Mouse (Mus musculus) hindbrain, postnatal 0 days (tissue): ENCODE measurements around the gene Ncor2. TPM values are rescaled to one million over a fixed set of nuclear protein-coding genes. Genes with fewer than 3 reads are reported as not detected.

Source experiments
- ATAC-seq: fragments of 200-750 bp; cut with Nextera tagmentation; 2 replicates; pipeline ENCODE4 v1.8.0; 2017; ENCODE audit warnings: mild to moderate bottlenecking, moderate TSS enrichment, moderate library complexity
- DNase-seq: peaks from one replicate; pipeline ENCODE4 v3.0.0-alpha.2; 2015; ENCODE audit warnings: low spot score
- H3K27ac ChIP-seq: fragments of 300-500 bp; sonication (generic); 2 replicates; pipeline ENCODE4 v1.5.1; 2014; ENCODE audit warnings: mild to moderate bottlenecking
- H3K27me3 ChIP-seq: fragments of 300-500 bp; sonication (generic); 2 replicates; pipeline ENCODE4 v1.6.1; 2014; ENCODE audit warnings: low read length, mixed read lengths; ENCODE audit not compliant: insufficient read depth
- H3K36me3 ChIP-seq: fragments of 300-500 bp; sonication (generic); 2 replicates; pipeline ENCODE4 v1.6.1; 2014; ENCODE audit warnings: low read length, mixed read lengths; ENCODE audit not compliant: insufficient read depth
- H3K4me1 ChIP-seq: fragments of 300-500 bp; sonication (generic); 2 replicates; pipeline ENCODE4 v1.6.1; 2014; ENCODE audit warnings: antibody characterized with exemption, low read length, mixed read lengths; ENCODE audit not compliant: insufficient read depth
- H3K4me2 ChIP-seq: fragments of 300-500 bp; sonication (generic); 2 replicates; pipeline ENCODE4 v1.6.1; 2014; ENCODE audit warnings: low read depth, mild to moderate bottlenecking, low read length, moderate library complexity, mixed read lengths
- H3K4me3 ChIP-seq: fragments of 300-500 bp; sonication (generic); 2 replicates; pipeline ENCODE4 v1.5.1; 2014; ENCODE audit warnings: low read length
- H3K9ac ChIP-seq: fragments of 300-500 bp; sonication (generic); replicated peaks from 2 replicates; pipeline ENCODE4 v1.6.1; 2014; ENCODE audit warnings: mild to moderate bottlenecking, low read length, moderate library complexity, mixed read lengths
- H3K9me3 ChIP-seq: fragments of 300-500 bp; sonication (generic); 2 replicates; pipeline ENCODE4 v1.6.1; 2016; ENCODE audit warnings: low read length, mixed read lengths
- CTCF ChIP-seq: IDR thresholded peaks from 2 replicates; pipeline ENCODE4 v1.5.1; 2016; ENCODE audit warnings: antibody characterized with exemption, control low read depth, low read depth
- WGBS: fragments of 180-500 bp; shearing (Covaris S2); extraction: QIAGEN DNeasy Blood & Tissue Kit; methylation state at CpG from one replicate; pipeline ENCODE4 v1.1.7; 2014; 5-methylcytosine and 5-hydroxymethylcytosine counted together
- polyA plus RNA-seq: library from polyadenylated mRNA; unstranded; fragments of >200 nt; fragmentation: Nextera tagmentation; extraction: Ambion mirVana; gene quantifications from 2 replicates; pipeline ENCODE4 v1.2.1, GENCODE M21; 2015
- total RNA-seq: library from RNA; depleted of rRNA; stranded (reverse); fragments of >200 nt; gene quantifications from 2 replicates; pipeline ENCODE4 v1.2.3, GENCODE M21; 2014

The Ncor2 gene
- total and polyA plus RNA-seq, 2 experiments from 2014 or later = 22.7 to 35.4 TPM

GRCm38 (mm10) chr5:125141916-125142315 is 37.1 kb downstream of the Ncor2 start:
- Histone ChIP-seq H3K27me3 (no peaks in the 10 kb centered on the region), H3K4me2 (peak overlapping the region; percentile 54; the same call in 1 of the 2 replicates), H3K9me3 (no peaks in the 10 kb centered on the region), H3K9ac (no peak overlapping the region; the same call in 1 of the 2 replicates), H3K36me3 (no peaks in the 10 kb centered on the region), H3K4me3 (no peak overlapping the region), H3K4me1 (peaks cover 42% of the 10 kb centered on the region), H3K27ac (peak overlapping the region; percentile 92)
- no peak for ATAC-seq
- TF ChIP-seq CTCF = peak; percentile 53; the same call in 1 of the 2 replicates
- no peak for DNase-seq
- WGBS = 30% methylated on average over 5 of the region's 5 CpGs

- TF ChIP-seq CTCF = no peak
- WGBS = 14% methylated on average over 7 of the region's 7 CpGs
- H3K4me1 ChIP-seq = peaks cover 46% of the 10 kb centered on the region
- no peaks in the 10 kb centered on the region for H3K27me3 ChIP-seq
- H3K4me3 ChIP-seq = no peak overlapping the region
- ATAC-seq (peak; percentile 72), DNase-seq (no peak)
- H3K4me2 ChIP-seq = peak overlapping the region; percentile 54
- H3K9me3 ChIP-seq = no peaks in the 10 kb centered on the region
- H3K9ac ChIP-seq = peak overlapping the region; percentile 35; the same call in 1 of the 2 replicates
- peak overlapping the region; percentile 92 for H3K27ac ChIP-seq
- H3K36me3 ChIP-seq = no peaks in the 10 kb centered on the region
Observed at GRCm38 (mm10) chr5:125141525-125141880, 37.5 kb downstream of the Ncor2 start.

- H3K4me2 ChIP-seq = peak overlapping the region; percentile 54
- ATAC-seq = peak; percentile 89
- peak; percentile 100 for DNase-seq
- peak overlapping the region; percentile 92 for H3K27ac ChIP-seq
- no peaks in the 10 kb centered on the region for H3K36me3 ChIP-seq
- WGBS = 6% methylated on average over 27 of the region's 27 CpGs
- H3K4me3 ChIP-seq = peak overlapping the region; percentile 21
- peak overlapping the region; percentile 35 for H3K9ac ChIP-seq
- TF ChIP-seq CTCF = no peak
- no peaks in the 10 kb centered on the region for H3K9me3 ChIP-seq
- no peaks in the 10 kb centered on the region for H3K27me3 ChIP-seq
- peaks cover 50% of the 10 kb centered on the region for H3K4me1 ChIP-seq
Observed at GRCm38 (mm10) chr5:125140832-125141524, 38.0 kb downstream of the Ncor2 start.

GRCm38 (mm10) chr5:125140151-125140699 is 38.8 kb downstream of the Ncor2 start:
- peak; percentile 92 for DNase-seq
- Histone ChIP-seq H3K4me2 (peak overlapping the region; percentile 54), H3K27me3 (no peaks in the 10 kb centered on the region), H3K27ac (peak overlapping the region; percentile 92), H3K9ac (peak overlapping the region; percentile 35), H3K9me3 (no peaks in the 10 kb centered on the region), H3K36me3 (no peaks in the 10 kb centered on the region), H3K4me3 (peak overlapping the region; percentile 21), H3K4me1 (peaks cover 51% of the 10 kb centered on the region)
- WGBS = 25% methylated on average over 19 of the region's 19 CpGs
- ATAC-seq = peak; percentile 34
- TF ChIP-seq CTCF = no peak

- Histone ChIP-seq H3K4me3 (no peak overlapping the region), H3K4me1 (peaks cover 57% of the 10 kb centered on the region), H3K4me2 (peak overlapping the region; percentile 54), H3K27me3 (no peaks in the 10 kb centered on the region), H3K9ac (no peak overlapping the region), H3K9me3 (no peaks in the 10 kb centered on the region), H3K27ac (peak overlapping the region; percentile 92), H3K36me3 (no peaks in the 10 kb centered on the region)
- DNase-seq (no peak), ATAC-seq (no peak)
- TF ChIP-seq CTCF = 0 out of 2 replicates have a peak, but pooled peaks have one; percentile 2
- WGBS = 59% methylated on average over 5 of the region's 5 CpGs
Observed at GRCm38 (mm10) chr5:125139669-125140068, 39.4 kb downstream of the Ncor2 start.

GRCm38 (mm10) chr5:125138841-125139430 is 40.1 kb downstream of the Ncor2 start:
- Histone ChIP-seq H3K4me3 (no peak overlapping the region), H3K4me2 (0 out of 2 replicates have a peak overlapping the region, but pooled peaks have one; percentile 7), H3K4me1 (peaks cover 64% of the 10 kb centered on the region), H3K9me3 (no peaks in the 10 kb centered on the region), H3K27ac (peak overlapping the region; percentile 92), H3K36me3 (no peaks in the 10 kb centered on the region), H3K27me3 (no peaks in the 10 kb centered on the region), H3K9ac (no peak overlapping the region)
- DNase-seq (peak; percentile 50), ATAC-seq (no peak)
- TF ChIP-seq CTCF = no peak
- WGBS = 57% methylated on average over 13 of the region's 13 CpGs
